Mouse (Mus musculus): Measurements from ENCODE around the gene Plk2. TPM values are rescaled to one million over a fixed set of nuclear protein-coding genes. Genes with fewer than 3 reads are reported as not detected.

Gene Plk2
- 2.3 and 3.5 TPM in 2 replicates for total RNA-seq (2015)
- 6.0 and 6.1 TPM in 2 replicates for total RNA-seq (2017)

DNA sequence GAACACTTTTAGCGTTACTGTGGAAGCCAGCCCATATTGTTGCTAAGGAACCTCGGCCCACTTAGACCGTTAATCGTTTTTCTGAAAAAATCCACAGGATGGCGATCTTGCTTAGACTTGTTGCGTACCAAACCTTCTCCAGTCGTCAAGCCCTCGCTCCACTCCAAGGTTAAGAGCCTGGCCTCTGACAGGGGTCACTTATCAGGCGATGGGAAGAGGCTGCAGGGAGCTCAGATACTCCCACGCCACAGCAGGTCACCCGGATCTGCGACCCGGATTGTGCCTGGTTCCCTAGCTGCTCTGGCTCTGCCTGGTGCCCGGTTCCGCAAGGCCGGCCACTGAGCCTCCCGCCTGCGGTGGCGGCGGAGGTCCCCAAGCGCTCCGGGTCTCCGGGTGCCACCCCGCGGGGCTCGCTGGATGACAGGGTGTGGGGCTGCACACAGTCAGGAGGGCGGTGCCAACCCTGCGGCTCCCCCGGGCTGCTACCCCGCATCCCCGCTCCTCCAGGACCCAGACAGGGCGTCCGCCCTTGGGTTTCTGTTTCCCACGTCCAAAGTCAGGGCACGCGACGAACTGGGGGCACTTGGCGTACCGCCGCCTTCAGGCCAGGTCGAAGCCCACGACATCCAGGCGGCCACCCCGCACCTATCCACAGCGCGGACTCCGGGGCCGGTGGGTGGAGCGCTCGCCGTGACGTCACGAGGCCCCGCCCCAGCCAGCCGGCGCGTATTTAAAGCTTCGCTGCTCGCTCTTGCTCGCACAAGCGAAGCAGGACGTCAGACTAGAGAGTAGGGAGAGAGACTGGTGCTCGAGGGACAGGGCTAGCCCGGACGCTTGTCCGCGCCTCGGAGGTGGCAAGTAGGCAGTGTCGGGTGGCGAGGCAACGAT lies at the start of gene Plk2:
Plk2 (plus strand) TSS at position 756 of the 888 bp plus-strand sequence.
- peak; percentile 76 for ATAC-seq (ENCODE audit: poor library complexity, severe bottlenecking)

DNA sequence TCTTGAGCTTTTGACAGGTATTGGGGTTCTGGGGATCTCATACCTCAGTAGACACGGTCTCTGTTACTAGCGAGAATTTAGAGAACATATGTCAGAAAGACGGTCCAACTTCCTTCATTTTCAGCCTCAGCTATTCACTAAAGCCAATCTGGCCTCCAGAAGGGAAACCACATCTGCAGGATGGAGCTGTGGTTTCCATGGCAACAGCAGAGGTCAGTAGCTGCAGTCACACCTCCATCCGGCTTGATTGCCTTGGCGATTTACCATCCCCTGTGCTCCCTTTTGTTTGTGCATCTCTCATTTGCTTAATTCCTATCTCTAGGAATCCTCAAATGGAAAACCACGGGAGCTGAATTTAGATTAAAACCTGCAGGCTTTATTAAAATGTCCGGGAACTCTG lies 48.1 kb upstream of the Plk2 start:
- ATAC-seq (ENCODE audit: poor library complexity, severe bottlenecking): peak; percentile 64

DNA sequence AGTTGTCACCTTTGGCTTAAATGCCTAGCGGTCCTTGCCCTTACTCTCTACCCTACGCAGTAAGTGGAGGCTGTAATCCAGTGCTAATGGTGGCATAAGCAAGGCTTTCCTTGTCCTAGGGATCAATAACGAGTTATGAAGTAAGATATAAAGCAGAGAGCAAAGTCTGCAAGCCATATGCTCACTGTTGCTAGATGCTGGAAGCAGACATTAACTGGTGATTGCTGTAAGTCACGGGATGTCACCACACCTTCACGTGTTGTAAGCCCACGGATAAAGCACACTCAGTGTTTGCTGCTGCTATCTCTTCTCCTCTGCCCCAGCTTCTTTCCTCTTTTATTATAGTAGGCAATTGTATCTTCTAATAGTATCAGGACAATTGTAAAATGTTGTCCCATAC lies 43.8 kb upstream of the Plk2 start:
- ATAC-seq (ENCODE audit: poor library complexity, severe bottlenecking): 0 out of 2 replicates have a peak, but pooled peaks have one; percentile 21

DNA sequence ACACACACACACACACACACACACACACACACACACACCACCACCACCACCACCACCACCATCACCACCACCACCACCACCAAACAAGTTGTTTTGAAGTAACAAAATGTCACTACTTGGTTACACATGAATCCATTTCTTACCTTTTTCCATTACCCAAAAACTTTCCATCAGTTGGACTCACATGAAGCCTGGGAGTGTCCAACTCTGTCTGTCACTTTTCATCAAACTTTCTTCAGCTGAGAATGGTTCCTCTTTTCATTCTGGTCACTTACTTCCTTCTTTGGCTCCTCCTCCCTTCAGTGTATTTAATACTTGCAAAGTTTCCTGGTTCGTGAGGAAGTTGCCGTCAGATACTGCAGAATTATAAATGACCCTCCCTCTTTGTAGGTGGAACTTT lies 37.9 kb upstream of the Plk2 start, which contains the start of gene Gapt:
Gapt (minus strand) TSS at position 259 of the 400 bp plus-strand sequence.
- ATAC-seq (ENCODE audit: poor library complexity, severe bottlenecking): peak; percentile 88

DNA sequence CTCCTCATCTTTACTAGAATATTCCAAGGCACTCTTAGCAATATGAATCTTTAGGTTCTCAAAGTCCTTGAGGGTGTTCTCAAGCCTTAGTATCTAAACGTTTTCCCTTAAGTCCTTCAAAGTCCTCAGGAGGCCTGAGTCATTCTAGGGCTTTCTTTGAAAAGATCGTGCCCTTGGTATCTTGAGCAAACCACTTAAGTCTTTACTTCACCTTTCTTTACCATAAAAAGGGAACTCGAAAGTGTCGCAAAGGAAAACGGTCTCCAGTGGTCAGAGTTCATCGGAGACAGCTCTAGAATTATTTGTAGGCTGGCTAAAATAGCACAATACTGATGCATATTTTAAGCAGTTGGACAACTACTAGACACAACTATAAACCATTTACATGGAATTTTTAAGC lies 31.1 kb upstream of the Plk2 start:
- ATAC-seq (ENCODE audit: poor library complexity, severe bottlenecking): peak; percentile 74

DNA sequence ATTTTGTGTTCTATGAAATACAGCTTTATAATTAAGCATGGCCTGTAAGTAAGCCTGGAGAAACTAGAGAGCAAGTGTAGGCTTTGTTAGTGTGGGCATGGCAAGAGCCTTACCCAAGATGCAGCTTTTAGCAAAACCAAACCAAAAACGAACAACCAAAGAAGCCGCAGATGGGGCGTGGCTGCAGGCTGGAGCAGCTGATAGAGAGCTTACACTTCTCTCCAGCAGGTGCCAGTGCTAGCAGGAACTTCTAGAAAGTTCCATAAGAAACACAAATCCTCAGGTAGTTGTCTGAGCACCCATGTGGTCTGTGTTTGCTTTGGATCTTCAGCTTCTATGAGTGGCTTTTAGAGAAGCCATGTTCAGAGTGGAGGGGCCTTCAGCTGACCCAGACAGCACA lies 28.4 kb upstream of the Plk2 start:
- peak; percentile 11 for ATAC-seq (ENCODE audit: poor library complexity, severe bottlenecking)

DNA sequence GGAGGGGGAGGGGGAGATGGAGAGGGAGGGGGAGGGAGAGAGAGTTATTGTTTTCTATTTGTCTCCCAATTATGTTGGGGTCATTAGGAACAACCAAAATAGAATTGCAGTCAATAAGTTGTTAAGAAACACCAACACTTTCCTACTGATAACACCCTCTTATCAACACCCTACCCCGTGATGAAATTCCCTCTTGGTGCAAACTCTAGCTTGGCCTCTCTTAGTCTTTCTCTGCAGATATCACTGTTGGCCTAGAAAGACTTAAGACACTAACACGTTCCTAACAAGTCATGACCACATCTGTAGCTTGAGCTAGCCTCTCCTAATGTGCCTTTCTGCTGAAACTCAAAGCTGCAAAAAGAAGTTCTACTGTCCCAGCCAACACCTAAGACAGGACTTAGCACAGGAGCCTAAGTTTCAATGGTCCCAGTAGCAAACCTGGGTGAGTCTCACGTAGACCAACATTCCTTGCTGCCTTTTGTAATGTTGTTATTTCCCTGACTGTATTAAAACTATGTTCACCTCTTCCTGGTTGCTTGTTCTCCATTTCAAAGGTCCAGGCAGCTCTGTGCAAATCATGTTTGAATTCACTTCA lies 26.8 kb upstream of the Plk2 start:
- ATAC-seq (ENCODE audit: poor library complexity, severe bottlenecking): peak; percentile 12

DNA sequence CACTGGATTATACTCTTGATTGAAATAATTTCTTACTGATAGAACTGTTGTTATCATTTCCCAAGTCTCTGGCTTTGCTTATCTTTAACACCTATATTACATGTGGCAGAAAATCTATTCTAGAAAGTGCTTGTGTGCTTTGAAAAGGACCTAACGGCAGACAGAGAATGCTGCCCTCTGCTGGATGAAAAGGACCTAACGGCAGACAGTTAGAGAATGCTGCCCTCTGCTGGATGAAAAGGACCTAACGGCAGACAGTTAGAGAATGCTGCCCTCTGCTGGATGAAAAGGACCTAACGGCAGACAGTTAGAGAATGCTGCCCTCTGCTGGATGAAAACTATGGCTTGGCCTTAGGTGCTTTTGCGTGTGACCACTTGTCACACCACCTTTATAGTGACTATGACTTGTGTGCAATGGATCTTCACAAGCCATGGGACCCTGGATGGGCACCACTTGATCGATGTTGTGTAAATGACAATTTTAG lies 26.2 kb upstream of the Plk2 start:
- peak; percentile 82 for ATAC-seq (ENCODE audit: poor library complexity, severe bottlenecking)

DNA sequence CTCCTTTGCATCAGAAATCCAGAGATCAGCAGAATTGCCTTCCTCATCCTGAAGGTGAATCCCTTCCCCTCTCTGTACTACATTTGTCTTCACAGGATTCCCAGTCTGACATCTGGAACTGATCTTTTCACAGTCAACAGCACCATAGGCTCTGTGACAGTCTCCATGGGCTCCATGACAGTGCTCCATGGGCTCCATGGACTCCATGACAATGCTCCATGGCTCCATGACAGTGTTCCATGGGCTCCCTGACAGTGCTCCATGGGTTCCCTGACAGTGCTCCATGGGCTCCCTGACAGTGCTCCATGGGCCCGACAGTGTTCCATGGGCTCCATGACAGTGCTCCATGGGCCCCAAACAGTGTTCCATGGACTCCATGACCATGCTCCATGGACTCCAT lies 25.2 kb upstream of the Plk2 start:
- no peak for ATAC-seq (ENCODE audit: poor library complexity, severe bottlenecking)

DNA sequence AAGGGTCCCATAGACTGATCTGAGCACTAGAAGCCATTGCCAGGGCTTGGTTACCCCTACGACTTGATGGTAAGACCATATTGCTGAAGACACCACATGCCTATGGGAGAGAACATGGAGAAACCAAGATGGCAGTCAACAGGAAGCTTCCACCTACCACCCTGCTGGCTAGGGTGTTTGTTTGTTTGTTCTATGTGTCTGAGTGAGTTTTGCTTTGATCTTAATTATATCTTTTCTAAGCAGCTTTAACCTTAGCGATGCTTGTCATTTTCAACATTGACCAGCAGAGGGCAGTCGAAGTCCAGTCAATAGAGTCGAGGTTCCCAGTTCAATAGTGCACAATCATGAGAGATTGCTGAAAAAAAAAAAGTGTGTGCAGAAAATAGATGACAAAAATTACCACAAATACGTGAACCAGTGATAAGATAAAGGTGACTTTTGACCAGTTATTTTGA lies 12.4 kb upstream of the Plk2 start:
- ATAC-seq (ENCODE audit: poor library complexity, severe bottlenecking): peak; percentile 69

DNA sequence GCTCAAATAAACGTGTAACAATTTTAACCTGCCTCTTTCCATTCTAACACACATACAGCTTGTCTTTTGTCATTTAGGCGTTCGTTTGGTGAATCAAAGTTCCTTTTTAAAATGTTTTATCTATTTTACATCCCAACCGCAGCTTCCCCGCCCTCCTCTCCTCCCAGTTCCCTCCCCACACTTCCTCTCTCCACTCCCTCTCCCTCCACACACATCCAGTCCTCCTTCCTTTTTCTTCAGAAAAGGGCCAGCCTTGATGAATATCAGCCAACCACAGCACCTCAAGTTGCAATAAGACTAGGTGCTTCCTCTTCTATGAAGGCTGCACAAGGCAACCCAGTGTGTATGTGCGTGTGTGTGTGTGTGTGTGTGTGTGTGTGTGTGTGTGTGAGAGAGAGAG lies 10.3 kb upstream of the Plk2 start:
- peak; percentile 95 for ATAC-seq (ENCODE audit: poor library complexity, severe bottlenecking)

DNA sequence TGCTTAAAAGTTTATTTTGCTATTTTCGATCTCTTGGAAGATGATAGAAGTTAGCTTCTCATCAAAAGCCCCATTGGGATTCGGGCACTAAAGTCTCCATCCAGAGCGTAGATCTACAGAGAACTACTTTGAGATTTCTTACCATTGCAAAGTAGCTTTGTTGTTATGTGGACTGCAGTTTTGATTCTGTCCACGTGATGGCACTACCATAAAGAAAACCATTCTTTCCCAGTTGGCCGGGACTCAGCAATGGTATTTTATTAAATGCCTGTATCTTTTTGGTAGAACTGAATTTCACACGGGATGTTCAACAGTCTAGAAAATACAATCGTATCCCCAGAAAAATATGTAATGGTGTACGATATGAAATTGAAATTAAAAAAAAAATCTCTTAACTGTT lies 2.6 kb upstream of the Plk2 start:
- peak; percentile 24; the same call in 1 of the 2 replicates for ATAC-seq (ENCODE audit: poor library complexity, severe bottlenecking)

DNA sequence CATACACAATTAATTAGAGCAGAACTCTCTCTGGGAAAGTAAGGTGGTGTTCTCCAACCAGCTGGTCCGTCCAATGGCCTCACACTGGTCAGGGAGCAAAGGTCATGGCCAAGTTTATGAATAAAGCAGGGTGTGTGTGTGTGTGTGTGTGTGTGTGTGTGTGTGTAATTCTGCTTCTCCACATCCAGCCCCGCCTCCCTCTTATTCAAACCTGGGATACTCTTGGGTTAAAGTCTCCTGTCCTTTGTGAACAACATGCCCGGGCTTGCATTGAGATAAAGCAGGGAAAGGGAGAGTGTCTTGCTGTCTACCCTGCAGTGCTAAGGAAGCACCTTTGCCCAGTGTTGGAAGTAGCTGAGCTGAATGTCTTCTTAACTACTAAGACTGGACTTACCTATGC lies 2.2 kb upstream of the Plk2 start:
- ATAC-seq (ENCODE audit: poor library complexity, severe bottlenecking): no peak

DNA sequence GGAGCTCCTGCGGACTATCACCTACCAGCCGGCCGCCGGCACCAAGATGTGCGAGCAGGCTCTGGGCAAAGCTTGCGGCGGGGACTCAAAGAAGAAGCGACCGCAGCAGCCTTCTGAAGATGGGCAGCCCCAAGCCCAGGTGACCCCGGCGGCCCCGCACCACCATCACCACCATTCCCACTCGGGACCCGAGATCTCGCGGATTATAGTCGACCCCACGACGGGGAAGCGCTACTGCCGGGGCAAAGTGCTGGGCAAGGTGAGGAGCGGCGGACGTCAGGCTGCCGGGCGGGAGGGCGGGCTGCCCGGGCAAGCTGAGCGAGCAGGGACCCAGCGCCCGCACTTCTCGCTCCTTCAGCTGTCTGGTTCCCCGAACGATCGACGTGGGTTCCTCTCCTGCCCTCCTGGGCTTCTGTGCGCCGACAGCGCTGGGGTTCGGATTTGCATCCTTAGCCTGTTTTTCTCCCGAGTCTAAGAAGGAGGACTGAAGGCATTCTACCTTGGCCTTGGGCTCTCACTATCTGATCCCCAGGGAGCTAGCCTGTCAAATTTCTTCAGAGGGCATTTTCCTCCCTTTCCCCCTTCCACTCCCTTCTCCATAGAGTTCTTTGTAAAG lies 441 bp downstream of the Plk2 start:
- peak; percentile 20 for ATAC-seq (ENCODE audit: poor library complexity, severe bottlenecking)

DNA sequence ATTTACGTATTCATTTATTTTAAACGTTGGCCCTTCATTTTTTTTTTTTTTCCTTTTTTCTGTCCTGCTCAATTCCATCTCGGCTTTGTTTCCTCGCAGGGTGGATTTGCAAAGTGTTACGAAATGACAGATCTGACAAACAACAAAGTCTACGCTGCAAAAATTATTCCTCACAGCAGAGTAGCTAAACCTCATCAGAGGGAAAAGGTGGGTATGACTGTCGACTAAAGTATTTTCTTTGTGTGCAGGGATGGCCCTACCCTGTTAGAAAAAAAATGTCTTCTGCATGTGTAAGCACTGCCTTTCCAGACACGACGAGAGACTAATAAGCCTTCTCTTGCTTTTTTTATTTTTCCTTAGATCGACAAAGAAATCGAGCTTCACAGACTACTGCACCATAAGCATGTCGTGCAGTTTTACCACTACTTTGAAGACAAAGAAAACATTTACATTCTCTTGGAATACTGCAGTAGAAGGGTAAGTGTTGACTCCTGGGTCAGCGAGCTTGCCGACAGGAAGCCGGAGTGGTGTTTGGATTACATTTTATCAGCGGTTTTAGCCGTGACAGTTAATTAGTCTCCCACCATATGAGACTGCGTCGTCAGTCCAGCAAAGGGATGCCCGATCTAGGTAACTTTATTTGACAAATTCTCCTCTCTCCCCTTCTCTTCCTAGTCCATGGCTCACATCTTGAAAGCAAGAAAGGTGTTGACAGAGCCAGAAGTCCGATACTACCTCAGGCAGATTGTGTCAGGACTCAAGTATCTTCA lies 1.3 kb downstream of the Plk2 start:
- no peak for ATAC-seq (ENCODE audit: poor library complexity, severe bottlenecking)

DNA sequence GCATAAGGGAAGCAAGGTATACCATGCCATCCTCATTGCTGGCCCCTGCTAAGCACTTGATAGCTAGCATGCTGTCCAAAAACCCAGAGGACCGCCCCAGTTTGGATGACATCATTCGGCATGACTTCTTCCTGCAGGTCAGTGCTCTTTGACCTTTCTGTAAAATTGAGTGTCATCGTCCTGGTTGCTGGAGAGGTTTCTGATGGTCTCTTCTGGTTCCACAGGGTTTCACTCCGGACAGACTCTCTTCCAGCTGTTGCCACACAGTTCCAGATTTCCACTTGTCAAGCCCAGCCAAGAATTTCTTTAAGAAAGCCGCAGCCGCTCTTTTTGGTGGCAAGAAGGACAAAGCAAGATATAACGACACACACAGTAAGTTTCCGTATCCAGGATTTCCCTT lies 2.9 kb downstream of the Plk2 start:
- no peak for ATAC-seq (ENCODE audit: poor library complexity, severe bottlenecking)

DNA sequence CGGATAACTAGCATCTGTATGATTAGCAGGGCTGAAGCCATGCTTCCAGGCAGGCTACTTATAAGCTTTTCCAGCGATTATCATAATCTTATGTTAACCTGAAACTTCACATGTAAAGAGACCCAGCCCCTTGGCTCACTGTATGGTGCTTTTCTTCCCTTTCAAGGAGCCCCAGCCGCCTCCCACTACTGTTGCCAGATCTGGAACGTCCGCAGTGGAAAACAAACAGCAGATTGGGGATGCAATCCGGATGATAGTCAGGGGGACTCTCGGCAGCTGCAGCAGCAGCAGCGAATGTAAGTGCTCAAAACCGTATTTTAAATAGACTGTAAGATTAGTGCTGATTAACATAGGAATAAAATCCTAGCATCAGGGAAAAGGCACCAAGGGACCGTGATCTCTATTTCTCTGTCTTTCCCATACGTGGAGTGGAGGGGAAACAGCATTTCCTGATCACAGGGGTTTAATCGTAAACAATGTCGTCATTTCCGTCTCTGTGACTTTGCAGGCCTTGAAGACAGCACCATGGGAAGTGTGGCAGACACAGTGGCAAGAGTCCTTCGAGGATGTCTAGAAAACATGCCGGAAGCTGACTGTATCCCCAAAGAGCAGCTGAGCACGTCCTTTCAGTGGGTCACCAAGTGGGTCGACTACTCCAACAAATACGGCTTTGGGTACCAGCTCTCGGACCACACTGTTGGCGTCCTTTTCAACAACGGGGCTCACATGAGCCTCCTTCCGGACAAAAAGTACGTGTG lies 3.8 kb downstream of the Plk2 start:
- no peak for ATAC-seq (ENCODE audit: poor library complexity, severe bottlenecking)

DNA sequence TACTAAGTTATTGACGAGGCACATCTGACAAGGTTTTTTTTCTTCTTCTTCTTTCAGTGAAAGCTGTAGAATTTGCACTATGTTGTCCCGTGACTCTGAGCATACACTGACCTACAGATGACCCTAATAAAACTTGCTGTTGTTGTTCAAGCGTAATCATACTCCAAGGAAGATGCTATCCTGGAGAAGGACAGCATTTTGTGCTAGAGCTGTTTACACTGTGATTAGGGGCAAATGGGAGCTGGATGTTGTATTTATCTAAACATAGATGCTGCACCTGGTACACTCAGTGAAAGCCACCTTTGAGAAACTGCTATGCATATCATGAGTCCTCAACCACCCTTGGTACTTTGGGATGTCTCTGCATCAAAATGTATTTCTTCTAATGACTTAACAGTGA lies 6.6 kb downstream of the Plk2 start:
- ATAC-seq (ENCODE audit: poor library complexity, severe bottlenecking): no peak

DNA sequence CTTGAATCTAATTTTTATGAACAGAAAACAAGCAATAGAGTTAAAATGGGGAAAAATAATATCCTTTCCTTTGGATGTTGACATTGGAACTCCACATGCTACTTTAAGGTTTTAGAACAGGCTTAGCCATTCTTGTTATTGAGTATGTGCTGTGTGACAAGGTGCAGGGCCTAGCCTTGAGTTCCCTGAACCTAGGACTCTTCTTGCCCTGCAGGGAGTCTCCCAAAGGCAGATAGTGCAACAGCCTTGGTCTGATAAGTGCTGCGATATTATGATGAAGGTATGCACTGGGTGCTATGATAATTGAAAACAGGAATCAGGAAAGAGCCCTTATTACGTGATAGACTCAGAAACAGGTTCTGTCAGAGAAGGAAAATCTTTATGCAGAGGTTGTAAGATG lies 7.0 kb downstream of the Plk2 start:
- ATAC-seq (ENCODE audit: poor library complexity, severe bottlenecking): no peak

DNA sequence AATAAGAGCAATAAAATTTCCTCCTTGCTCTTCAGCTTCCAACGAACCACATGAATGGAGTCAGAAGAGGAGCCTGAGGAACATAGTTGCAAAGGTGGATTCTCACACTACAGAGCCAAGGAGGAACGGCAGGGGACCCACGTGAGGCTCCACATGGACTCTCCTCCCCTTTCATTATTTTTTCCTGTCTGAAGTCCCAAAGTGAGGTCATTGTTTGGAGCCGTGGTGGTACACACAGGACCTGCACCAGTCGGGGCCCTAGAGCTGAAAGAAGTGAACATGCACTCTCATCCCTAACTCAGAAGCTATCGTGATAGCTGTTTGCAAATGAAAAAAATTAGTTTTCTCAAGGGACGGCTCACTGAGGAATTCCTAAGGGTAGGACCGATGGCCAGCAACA lies 9.2 kb downstream of the Plk2 start:
- ATAC-seq (ENCODE audit: poor library complexity, severe bottlenecking): no peak

All from megakaryocyte, adult 5-6 weeks (primary cell).